Mouse (Mus musculus) naive thymus-derived CD4-positive, alpha-beta T cell, adult 2 months (primary cell): Measurements from ENCODE around the gene Dock8.

ENCODE experiments used
- DNase-seq: peaks from one replicate; pipeline ENCODE4 v3.0.0-alpha.2; 2011; ENCODE audit warnings: low read depth

Dock8 gene

DNA sequence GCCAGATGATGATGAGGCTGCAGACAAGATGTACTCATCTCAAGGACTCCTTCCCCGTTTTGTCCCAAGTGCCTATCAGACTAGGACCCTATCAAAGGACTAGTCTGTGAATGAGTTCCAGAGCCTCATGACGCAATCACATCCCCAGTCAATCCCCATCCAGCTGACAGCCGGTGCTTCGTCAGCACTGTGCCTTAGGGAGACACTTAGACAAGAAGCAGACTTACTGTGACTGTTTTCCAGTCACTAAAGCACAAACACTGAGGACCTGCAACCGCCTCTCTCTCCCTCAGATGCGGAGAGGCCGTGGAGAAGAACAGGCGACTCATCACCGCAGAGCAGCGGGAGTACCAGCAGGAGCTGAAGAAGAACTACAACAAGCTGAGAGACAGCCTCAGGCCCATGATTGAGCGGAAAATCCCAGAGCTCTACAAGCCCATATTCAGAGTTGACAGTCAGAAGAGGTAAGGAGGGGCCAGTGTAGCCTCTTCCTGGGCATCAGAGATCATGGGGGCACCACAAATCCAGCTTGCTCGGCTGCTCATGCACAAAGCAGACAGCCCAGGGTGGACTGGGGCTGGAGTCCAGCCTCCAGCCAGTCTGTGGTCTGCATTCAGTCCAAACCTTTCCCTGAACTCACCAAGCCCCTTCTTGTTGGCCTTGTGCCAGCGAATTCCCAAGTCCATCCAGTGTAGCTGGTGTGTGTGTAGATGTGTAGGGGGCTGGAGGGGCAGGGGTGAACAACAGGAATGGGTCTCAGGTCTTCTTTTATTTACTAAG lies 200.9 kb downstream of the Dock8 start:
- no peak for DNase-seq

DNA sequence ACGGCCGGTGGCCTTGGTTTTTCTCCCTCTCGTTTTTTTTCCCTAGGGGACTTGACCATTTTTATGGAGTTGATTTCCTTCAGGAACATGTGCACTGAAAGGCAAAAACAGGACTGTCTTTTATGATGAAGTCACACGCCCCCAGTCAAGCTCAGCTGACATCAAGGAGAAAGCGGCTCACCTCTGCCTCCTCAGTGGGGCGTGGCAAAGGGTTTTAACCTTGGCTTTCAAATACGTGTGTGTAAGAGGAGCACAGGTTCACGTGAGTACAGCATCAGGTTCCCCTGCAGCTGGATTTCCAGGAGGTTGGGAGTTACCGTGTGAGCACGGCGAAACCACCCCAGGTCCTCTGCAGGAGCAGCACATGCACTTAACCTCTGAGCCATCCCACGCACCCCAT lies 203.7 kb downstream of the Dock8 start:
- no peak for DNase-seq

DNA sequence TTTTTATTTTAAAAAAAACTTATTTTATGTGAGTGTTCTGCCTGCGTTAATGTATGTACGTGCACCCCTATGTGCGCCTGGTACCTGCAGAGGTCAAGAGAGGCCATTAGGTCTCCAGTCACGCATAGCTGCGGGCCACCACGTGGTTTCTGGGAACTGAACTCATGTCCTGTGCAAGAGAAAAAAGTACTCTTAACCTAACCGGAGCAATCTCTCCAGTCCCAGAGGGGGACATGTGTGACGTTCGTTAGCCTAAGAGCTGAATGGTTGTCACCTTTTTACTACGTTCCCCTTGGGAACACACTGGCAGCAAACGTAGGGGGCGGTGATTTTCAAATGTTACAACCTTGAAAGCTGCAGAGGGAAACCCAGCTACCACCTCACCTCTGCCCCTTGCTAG lies 207.6 kb downstream of the Dock8 start:
- peak; percentile 1 for DNase-seq

DNA sequence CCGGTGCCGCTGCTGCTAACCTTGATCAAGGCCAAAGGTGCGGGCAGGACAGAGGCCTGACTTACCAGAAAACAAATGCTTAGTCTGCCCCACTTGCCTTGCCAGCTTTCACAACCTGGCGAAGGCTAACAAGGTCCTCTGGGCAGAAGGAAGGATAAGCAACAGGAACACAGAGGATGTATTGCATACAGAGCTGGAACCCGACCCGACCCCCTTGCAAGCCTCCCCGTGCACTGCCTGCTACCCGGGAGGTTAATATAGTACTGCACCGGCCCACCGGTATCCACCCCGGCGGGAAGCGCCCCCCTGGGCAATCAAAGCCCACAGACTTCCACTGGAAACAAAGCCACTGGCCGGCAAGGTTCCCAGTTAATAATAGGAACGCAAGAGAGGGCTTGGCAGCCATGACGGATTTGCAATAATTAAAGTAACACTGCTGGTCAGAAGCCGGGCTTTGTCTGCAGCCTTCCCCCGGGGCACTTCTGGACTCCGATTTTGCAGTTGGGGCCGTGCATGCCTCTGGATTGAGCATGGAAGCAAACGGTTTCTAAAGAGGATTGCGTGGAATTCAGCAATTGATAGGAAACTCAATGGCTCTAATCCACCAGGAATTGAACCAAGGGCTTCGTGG lies 208.5 kb downstream of the Dock8 start:
- peak; percentile 8 for DNase-seq

DNA sequence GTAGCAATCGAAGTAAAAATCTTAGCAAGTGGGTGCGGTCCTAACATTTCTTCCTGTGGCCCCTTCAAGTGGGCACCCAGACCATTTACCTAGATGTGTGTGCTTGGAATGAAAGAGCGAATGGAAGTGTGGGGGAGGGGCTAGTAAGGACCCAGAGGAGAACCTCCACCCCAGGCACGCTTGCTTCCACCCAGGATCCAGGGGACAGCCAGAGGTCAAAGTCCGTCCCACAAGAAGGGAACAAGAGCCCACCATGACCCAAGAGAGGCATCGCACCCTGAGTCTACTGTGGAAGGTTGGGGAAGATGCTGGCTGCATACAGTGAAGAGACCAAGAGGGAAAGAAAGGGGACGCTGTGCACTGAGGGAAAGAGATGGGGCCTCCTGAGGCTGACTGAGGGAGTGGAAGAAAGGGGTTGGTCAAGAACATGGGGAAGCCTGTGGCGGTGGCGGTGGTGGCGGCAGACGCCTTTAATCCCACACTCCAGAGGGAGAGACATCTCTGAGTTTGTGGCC lies 209.3 kb downstream of the Dock8 start:
- no peak for DNase-seq

DNA sequence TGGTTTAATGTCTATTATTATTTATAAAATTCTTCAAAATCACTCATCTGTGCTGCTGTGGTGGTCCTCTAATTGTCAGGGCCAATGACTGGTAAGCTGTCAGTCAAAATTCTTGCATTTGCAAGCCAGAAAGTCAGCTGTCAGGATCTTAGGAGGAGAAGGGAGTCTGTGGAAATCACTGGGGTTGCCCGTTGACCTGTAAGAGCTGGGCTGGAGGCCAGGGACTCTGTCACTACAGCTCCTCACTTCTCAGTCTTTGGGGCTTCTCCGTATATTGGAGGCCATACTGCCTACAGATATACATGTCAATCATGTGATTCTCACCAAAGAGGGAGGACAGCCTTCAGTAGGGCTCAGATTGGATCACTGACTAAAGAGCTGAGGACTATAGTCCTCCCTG lies 221.3 kb downstream of the Dock8 start:
- DNase-seq, result no peak

DNA sequence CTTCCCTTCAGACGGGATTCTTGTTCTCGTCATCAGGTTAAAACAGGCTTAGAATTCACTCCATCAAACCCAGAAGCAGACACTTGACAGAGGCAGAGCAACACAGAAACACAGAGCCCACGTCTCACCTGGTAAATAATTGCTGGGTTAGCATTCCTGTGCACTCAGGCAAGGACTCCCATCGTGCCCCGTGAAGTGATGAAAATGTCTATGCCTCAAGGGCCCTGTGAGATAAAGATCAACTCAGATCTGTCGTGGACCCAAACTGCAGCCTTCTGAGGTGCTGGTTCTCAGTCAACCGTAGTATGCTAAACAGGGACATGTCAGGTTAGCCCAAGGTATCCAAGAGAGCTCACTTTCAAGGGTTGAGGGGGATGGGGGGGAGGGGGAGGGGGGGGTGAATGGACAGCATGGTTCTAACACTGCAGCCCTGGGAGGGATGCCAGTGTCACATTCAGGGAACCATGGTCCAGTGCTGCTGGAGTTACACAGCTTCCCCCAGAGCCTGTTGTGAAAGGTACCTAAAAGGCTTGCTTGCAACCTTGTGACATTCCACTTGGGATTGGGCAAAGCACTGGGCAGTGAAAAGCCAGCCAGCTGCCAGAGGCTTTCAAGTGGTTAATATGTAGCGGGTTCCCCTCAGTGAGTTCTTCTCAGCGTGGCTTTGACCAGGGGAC lies 222.8 kb downstream of the Dock8 start:
- no peak for DNase-seq

DNA sequence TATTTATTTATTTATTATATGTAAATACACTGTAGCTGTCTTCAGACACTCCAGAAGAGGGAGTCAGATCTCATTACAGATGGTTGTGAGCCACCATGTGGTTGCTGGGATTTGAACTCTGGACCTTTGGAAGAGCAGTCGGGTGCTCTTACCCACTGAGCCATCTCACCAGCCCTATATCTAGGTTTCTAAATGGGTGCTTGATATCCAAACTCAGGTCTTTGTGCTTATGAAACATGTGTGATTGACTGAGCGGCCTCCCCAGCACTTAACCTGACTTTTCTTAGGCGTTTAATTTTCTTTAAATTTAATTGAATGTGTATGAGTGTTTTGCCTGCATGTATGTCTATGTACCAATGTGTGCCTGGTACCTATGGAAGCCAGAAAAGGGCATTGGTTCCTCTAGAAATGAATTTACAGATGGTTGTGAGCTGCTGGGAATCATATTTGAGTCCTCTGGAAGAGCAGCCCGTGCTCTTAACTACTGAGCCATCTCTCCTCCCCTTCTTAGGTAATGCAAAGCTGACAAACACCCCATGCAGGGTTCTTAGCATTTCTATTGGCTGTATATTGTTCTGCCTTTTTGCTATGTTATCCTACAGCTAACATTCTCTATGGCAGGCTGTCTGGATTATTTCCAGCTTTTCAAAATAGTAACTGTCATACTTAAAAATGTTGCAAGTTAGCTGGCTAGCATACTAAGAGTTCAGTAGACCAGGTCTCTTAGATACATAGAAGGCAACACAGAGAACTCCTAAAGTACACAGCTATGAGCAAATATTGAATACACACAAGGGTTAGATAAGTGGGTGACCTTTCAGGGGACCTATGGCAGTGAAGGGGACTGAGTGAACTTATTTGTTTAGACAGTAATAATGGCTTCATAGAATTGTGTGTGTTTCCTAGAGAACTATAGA lies 231.0 kb downstream of the Dock8 start:
- DNase-seq, result no peak

DNA sequence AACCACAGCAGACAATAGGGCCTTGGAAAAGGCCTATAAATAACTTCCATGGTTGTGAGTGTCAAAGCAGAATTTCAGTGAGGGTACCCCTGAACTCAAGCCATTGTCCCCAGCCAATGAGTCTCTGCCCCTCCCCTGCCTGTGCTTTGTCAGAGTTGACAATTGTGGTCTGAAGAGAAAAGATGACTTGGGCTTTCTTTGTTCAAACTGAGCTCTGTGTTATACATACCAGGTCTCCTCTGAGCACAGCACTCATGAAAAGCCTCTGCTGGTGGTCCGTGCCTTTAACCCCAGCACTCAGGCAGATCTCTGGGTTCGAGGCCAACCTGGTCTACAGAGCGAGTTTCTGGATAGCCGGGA lies 231.6 kb downstream of the Dock8 start:
- no peak for DNase-seq

DNA sequence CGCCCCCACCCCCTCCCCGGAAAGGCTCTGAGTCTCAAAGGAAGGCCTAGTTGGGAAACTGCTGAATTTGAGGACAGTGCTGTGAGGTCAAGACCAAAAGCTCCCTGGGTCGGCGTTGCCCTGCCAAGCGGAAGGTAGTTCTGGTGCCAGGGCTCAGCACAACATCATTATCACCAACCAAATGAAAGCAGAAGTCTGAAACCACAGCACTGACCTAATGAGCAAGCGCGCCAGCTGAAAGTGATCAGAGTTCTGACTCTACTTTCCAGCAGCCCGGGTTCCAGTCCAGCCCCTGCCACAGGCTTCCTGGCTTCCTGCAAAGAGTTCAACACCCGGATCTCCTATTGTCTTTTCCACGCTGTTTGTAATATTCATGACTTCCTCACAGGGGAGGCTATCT lies 232.7 kb downstream of the Dock8 start:
- no peak for DNase-seq

DNA sequence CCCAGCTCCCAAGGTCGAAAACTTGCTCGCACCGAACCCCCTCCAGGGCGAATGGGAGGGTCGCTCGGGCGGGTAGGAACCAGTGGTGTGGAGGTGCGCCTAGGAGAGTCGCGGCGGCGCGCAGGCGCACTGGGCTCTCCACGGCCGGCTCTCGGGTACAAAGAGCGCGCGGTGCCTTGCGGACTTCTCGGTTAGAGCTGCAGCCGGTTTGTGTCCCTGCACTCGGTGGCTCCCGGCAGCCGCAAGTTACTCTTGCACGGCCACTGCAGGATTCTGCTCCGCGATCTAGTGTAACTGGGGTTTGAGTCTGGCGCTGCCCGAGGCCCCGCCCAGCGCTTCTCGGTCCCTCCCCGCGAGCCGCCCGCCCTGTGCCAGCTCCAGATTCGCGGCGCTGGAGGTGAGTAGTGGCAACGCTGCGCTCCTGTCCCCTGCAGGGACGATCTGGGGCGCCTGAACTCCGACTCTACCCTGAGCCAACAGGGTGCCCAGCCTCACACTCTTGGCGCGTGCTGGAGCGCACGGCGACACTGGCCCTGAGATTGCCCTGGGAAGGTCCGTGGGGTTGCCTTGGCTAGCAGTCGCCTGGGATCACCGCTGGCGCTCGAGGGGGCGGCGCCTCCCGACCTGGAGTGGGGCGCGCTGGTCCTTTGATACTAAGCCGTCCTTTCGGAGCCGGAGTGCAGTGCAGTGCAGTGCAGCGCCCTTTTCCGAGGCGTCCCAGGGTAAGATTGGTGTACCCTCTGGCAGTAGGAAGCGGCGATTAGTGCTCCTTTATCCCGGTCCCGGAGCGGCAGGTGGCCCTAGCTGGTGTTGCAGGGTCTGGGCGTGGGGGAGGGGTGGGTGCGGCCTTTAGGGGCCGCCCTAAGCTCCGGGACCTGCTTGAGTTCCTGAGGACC lies 237.5 kb downstream of the Dock8 start, which contains the start of gene Kank1:
Gene Kank1 (plus strand): TSS at position 380 of the 896 bp plus-strand sequence.
- DNase-seq, result no peak

DNA sequence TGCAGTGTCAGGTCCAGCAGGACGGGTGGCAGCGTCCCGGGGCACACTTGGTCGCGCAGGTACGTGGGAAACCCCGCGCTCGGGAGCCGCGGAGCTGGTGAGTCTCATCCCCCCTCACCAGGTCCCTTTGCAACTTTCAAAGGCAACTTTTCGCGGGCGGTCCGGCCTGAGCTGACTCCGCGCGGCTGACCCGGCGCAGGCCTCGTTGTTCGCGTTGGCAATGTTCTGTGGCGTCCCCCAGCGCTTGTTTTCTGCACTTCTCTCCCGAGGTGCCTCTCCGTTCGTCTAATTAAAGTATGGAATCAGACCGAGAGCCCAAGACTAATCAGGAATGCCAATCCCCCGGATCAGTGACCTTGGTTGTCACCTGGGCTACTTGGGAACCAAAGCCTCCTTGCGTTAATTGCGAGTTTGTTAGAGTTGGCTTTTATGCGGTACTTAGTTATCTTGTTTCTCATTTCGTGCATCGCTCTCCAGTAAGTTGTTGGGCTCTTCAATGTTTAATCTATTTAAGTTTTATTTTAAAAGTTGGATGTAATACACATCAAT lies 238.2 kb downstream of the Dock8 start:
- no peak for DNase-seq

DNA sequence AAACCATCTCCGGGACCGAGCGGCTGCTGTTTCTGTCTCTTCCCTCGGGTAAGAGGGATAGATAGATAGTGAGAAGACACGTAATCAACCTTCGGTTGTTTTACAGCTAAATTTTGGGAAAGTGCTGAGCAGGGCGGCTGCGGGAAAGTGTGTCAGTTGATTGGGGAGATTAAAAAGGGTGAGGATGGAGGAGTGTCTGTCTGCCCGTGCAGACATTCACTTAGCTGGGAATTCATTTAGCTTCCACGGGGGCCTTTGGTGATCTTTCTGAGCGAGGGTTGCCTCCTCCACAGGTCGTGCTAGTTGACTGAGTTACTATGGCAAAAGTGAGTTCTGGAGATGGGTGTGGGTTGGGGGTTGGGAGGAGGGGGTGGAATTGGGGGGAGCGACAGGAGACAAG lies 238.8 kb downstream of the Dock8 start:
- DNase-seq, result no peak

DNA sequence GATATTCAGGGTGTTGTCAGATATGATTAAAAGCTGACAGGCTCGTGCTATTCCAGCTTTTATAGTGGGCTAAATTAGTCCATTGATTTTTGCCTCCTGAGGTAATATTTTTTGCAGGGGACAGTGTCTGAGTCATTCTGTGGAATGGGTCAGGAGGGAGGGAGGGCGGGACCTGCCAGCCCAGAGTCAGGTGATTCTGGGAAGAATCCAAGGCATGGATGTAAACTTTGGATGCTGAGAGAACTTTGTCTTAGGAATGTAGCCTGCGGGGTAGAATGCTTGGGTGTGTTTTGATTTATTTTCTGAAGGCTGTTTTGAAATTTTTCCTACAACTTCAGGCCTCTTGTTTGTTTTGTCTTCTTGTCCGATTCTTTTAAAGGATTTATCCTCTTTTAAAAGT lies 244.2 kb downstream of the Dock8 start:
- DNase-seq, result no peak

DNA sequence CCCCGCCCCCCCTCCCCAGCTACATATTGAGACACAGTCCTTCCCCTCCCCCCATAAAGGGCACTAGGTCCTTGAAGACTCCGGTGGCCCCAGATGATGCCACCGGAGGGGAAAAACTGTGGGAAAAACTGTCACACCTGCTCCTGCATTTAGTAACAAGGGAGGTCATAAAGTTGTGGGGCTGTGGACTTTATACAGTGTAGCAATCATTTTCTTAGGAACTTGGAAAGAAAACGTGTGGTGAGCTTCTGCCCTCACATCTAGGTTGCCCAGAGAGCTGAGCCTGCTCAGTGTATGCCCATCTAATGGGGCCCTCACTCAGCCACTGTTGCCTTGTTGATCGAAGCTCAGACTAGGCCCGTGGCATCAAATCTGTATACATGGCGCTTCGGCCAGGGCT lies 246.7 kb downstream of the Dock8 start:
- DNase-seq, result no peak

DNA sequence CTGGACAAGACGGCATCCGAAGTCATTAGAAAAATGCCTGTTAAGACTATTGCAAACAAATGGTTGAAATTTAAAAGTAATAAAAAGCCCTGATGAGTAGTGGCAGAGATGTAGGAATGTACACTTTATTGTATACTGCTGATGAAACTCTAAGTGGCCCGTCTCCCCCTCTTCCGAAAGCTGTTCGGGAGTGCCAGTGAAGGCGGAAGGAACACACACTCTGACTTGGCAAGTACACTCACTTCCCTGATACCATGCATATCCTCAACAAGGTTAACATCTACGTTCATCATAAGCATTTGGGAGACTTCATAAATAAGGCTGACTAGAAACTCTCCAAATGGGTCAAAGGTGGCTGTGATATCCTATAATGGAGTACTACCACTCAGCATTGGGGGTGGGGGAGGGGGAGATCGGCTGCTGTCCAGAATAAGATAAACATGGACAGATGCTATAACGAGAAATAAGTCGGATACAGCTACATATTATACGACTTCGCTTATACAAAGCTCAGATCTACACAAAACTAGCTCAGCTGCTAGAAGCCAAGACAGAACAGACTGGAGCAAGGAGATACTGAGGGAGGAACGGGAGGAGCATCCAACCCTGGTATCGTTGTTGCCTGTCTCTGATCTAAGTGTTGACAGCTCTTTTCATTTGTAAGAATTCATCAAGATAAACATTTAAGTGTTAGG lies 248.7 kb downstream of the Dock8 start:
- no peak for DNase-seq

DNA sequence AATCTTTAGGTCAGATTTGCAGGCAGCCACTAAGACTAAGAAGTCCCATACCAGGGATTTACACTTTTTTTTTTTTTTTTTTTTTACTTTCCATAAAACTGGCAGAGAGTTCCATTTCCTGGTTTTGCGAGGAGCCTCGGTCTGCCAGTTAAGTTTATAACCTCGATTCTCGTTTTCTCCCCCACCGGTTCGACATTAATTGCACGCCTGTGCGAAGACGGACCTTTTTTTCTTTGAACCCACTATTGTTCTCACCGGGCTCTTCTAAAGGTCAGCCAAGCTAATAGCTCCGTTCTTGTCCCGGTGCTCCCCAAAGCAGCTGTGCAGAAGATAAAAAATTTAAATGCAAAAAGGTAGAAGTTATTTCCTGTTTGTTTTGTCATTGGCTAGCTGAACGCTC lies 249.9 kb downstream of the Dock8 start:
- DNase-seq, result no peak

DNA sequence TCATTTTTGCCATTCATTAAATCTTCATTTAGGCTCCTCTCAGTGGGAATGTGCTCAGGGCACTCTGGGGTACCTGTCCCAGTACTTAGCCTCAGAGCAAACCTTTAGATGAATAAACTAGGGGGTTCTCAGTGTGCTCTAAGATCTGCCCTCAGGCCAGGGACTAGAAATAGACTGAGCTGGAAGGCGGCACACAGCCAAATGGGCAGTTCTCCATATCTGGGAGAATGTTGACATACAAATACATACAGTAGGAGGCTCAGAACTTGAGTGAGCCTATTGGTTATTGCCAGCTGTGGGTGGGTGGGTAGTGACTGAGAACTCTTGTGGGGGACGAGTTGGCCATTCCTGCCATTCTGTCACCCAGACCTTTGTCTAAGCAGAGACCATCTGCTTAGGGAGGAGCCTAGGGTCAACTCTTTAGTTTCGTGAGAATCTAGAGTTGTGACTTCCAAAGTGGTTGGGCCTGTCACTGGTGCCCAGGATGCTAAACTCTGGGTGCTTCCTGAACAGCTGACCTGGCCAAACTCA lies 252.3 kb downstream of the Dock8 start:
- no peak for DNase-seq
